Mouse (Mus musculus): Measurements from ENCODE around the gene Rhot1. TPM values are rescaled to one million over a fixed set of nuclear protein-coding genes. Genes with fewer than 3 reads are reported as not detected.

The Rhot1 gene
- polyA plus RNA-seq, 1 experiment from 2014 or later, result 57.6 TPM

DNA sequence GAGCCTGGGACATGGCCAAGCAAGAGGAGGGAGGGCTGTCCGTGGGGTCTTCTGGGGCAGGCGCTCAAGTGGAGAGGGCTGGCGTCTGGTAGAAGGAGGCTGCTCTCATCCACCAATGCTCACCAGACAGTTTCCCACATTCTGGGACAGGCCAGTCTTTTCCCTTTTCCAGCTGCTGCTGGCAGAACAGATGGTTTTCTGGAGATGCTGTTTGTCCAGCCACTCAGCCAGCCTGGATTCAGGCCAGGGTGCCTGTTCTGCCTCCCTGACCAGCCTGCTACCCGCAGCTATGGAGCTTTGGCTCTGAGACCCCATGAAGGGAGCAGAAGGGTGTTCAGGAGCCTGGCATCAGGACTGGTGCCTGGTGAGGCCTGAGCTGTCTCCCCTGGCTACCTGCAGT is 102.5 kb downstream of the Rhot1 start:
- H3K4me3 ChIP-seq (ENCODE audit: low read length), result no peak overlapping the region
- no peak overlapping the region for H3K27ac ChIP-seq (ENCODE audit: low read length)
- no peaks in the 10 kb centered on the region for H3K27me3 ChIP-seq (ENCODE audit: insufficient read depth, low read length)
- no peaks in the 10 kb centered on the region for H3K36me3 ChIP-seq (ENCODE audit: insufficient read depth, low read length)
- no peak overlapping the region for H3K4me2 ChIP-seq (replicated peaks; ENCODE audit: low read depth, low read length)
- WGBS, result 62% methylated on average over 4 of the region's 4 CpGs
- H3K9me3 ChIP-seq (ENCODE audit: low read length), result no peaks in the 10 kb centered on the region
- ATAC-seq (ENCODE audit: low FRiP score, low TSS enrichment), result no peak
- H3K4me1 ChIP-seq (ENCODE audit: insufficient read depth, low read length), result no peaks in the 10 kb centered on the region
- no peak overlapping the region for H3K9ac ChIP-seq (replicated peaks; ENCODE audit: low read length)

GRCm38 (mm10) chr11:80312049-80312448 is 103.2 kb downstream of the Rhot1 start:
- Histone ChIP-seq H3K9ac (replicated peaks; ENCODE audit: low read length) (no peak overlapping the region), H3K4me2 (replicated peaks; ENCODE audit: low read depth, low read length) (no peak overlapping the region), H3K4me1 (ENCODE audit: insufficient read depth, low read length) (no peaks in the 10 kb centered on the region), H3K36me3 (ENCODE audit: insufficient read depth, low read length) (no peaks in the 10 kb centered on the region), H3K4me3 (ENCODE audit: low read length) (no peak overlapping the region), H3K9me3 (ENCODE audit: low read length) (no peaks in the 10 kb centered on the region), H3K27ac (ENCODE audit: low read length) (no peak overlapping the region), H3K27me3 (ENCODE audit: insufficient read depth, low read length) (no peaks in the 10 kb centered on the region)
- ATAC-seq (ENCODE audit: low FRiP score, low TSS enrichment), result no peak
- 23% methylated on average over 2 of the region's 2 CpGs for WGBS

DNA sequence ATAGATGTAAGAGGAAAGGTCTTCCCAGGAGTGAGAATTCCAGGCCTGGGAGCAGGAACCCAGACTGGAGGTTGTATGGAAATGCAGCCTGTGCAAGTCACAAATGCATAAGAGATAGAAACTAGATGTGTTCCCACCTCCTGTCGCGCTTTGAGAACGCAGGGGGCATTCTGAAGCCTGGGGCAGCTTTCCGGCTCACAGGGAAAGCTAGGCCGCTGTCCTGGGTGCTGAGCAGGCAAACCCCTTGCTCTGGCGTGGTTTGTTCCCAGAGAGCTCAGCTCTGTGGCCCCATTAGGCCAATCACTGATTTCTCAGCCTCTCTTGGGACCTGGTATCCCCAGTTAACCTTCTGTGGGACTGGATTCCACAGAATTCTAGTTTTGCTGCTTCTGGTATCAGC is 103.7 kb downstream of the Rhot1 start:
- no peaks in the 10 kb centered on the region for H3K36me3 ChIP-seq (ENCODE audit: insufficient read depth, low read length)
- no peak overlapping the region for H3K9ac ChIP-seq (replicated peaks; ENCODE audit: low read length)
- no peaks in the 10 kb centered on the region for H3K9me3 ChIP-seq (ENCODE audit: low read length)
- no peaks in the 10 kb centered on the region for H3K27me3 ChIP-seq (ENCODE audit: insufficient read depth, low read length)
- no peaks in the 10 kb centered on the region for H3K4me1 ChIP-seq (ENCODE audit: insufficient read depth, low read length)
- no peak overlapping the region for H3K27ac ChIP-seq (ENCODE audit: low read length)
- no peak for ATAC-seq (ENCODE audit: low FRiP score, low TSS enrichment)
- no peak overlapping the region for H3K4me2 ChIP-seq (replicated peaks; ENCODE audit: low read depth, low read length)
- WGBS, result 2% methylated on average over 6 of the region's 6 CpGs
- H3K4me3 ChIP-seq (ENCODE audit: low read length), result no peak overlapping the region

- H3K4me3 ChIP-seq (ENCODE audit: low read length), result no peak overlapping the region
- no peaks in the 10 kb centered on the region for H3K9me3 ChIP-seq (ENCODE audit: low read length)
- H3K36me3 ChIP-seq (ENCODE audit: insufficient read depth, low read length), result no peaks in the 10 kb centered on the region
- no peak for ATAC-seq (ENCODE audit: low FRiP score, low TSS enrichment)
- WGBS, result 78% methylated on average over 1 of the region's 1 CpGs
- H3K4me1 ChIP-seq (ENCODE audit: insufficient read depth, low read length), result no peaks in the 10 kb centered on the region
- no peak overlapping the region for H3K4me2 ChIP-seq (replicated peaks; ENCODE audit: low read depth, low read length)
- no peaks in the 10 kb centered on the region for H3K27me3 ChIP-seq (ENCODE audit: insufficient read depth, low read length)
- no peak overlapping the region for H3K27ac ChIP-seq (ENCODE audit: low read length)
- H3K9ac ChIP-seq (replicated peaks; ENCODE audit: low read length), result no peak overlapping the region
These were observed 104.6 kb downstream of the Rhot1 start for GRCm38 (mm10) chr11:80313462-80313861.

- 71% methylated on average over 4 of the region's 4 CpGs for WGBS
- Histone ChIP-seq H3K4me3 (ENCODE audit: low read length) (no peak overlapping the region), H3K36me3 (ENCODE audit: insufficient read depth, low read length) (no peaks in the 10 kb centered on the region), H3K4me1 (ENCODE audit: insufficient read depth, low read length) (no peaks in the 10 kb centered on the region), H3K27ac (ENCODE audit: low read length) (no peak overlapping the region), H3K27me3 (ENCODE audit: insufficient read depth, low read length) (no peaks in the 10 kb centered on the region), H3K4me2 (replicated peaks; ENCODE audit: low read depth, low read length) (no peak overlapping the region), H3K9me3 (ENCODE audit: low read length) (no peaks in the 10 kb centered on the region), H3K9ac (replicated peaks; ENCODE audit: low read length) (no peak overlapping the region)
- no peak for ATAC-seq (ENCODE audit: low FRiP score, low TSS enrichment)
These were observed 105.1 kb downstream of the Rhot1 start for GRCm38 (mm10) chr11:80313944-80314343.

GRCm38 (mm10) chr11:80315743-80316639 is 107.2 kb downstream of the Rhot1 start:
- no peaks in the 10 kb centered on the region for H3K36me3 ChIP-seq (ENCODE audit: insufficient read depth, low read length)
- 71% methylated on average over 10 of the region's 10 CpGs for WGBS

More at GRCm38 (mm10) chr11:80315743-80316639, 107.2 kb downstream of the Rhot1 start:
- Histone ChIP-seq H3K9ac (replicated peaks; ENCODE audit: low read length) (no peak overlapping the region), H3K27me3 (ENCODE audit: insufficient read depth, low read length) (no peaks in the 10 kb centered on the region), H3K4me3 (ENCODE audit: low read length) (no peak overlapping the region), H3K9me3 (ENCODE audit: low read length) (no peaks in the 10 kb centered on the region), H3K27ac (ENCODE audit: low read length) (no peak overlapping the region), H3K4me2 (replicated peaks; ENCODE audit: low read depth, low read length) (no peak overlapping the region), H3K4me1 (ENCODE audit: insufficient read depth, low read length) (no peaks in the 10 kb centered on the region)
- no peak for ATAC-seq (ENCODE audit: low FRiP score, low TSS enrichment)

Other genes with a start within 250 kb of the Rhot1 start
- gene Utp6, start 246.6 kb upstream of the Rhot1 start, polyA plus RNA-seq (2015; fragmentation: Nextera tagmentation; extraction: Ambion mirVana), result 48.7 and 49.7 TPM in 2 replicates
- 13.7 and 17.9 TPM in 2 replicates for gene Suz12, start 215.9 kb upstream of the Rhot1 start, polyA plus RNA-seq (2015; fragmentation: Nextera tagmentation; extraction: Ambion mirVana)
- gene Crlf3, start 128.0 kb upstream of the Rhot1 start, polyA plus RNA-seq (2015; fragmentation: Nextera tagmentation; extraction: Ambion mirVana), result 39.0 and 39.5 TPM in 2 replicates
- gene Atad5, start 119.6 kb upstream of the Rhot1 start, polyA plus RNA-seq (2015; fragmentation: Nextera tagmentation; extraction: Ambion mirVana), result 8.3 and 10.5 TPM in 2 replicates
- 35.0 and 39.0 TPM in 2 replicates for gene Tefm, start 66.8 kb upstream of the Rhot1 start, polyA plus RNA-seq (2015; fragmentation: Nextera tagmentation; extraction: Ambion mirVana)
- 3.1 and 3.6 TPM in 2 replicates for gene Adap2, start 54.9 kb upstream of the Rhot1 start, polyA plus RNA-seq (2015; fragmentation: Nextera tagmentation; extraction: Ambion mirVana)
- gene Rnf135, start 25.2 kb upstream of the Rhot1 start, polyA plus RNA-seq (2015; fragmentation: Nextera tagmentation; extraction: Ambion mirVana), result 12.9 and 14.0 TPM in 2 replicates
- gene Rhbdl3, start 91.9 kb downstream of the Rhot1 start, polyA plus RNA-seq (2015; fragmentation: Nextera tagmentation; extraction: Ambion mirVana), result 2.4 TPM in 2 replicates
- 15.4 and 19.7 TPM in 2 replicates for gene 5730455P16Rik, start 169.0 kb downstream of the Rhot1 start, polyA plus RNA-seq (2015; fragmentation: Nextera tagmentation; extraction: Ambion mirVana)
- gene Zfp207, start 174.3 kb downstream of the Rhot1 start, polyA plus RNA-seq (2015; fragmentation: Nextera tagmentation; extraction: Ambion mirVana), result 234 and 255 TPM in 2 replicates
- 321 and 327 TPM in 2 replicates for gene Psmd11, start 219.6 kb downstream of the Rhot1 start, polyA plus RNA-seq (2015; fragmentation: Nextera tagmentation; extraction: Ambion mirVana)

Measured in kidney, embryonic 16.5 days (tissue).